Mouse (Mus musculus) E14TG2a.4 (cell line): ENCODE data around the gene Cryzl1.

Experiments used
- CTCF ChIP-seq: conservative IDR thresholded peaks from 2 replicates; pipeline ENCODE4 v1.5.1; 2014; ENCODE audit warnings: low read length
- NANOG ChIP-seq: IDR thresholded peaks from 2 replicates; pipeline ENCODE4 v1.6.1; 2014; ENCODE audit warnings: borderline replicate concordance, low read length, mixed read lengths

GRCm38 (mm10) chr16:91754957-91755356, 26.2 kb upstream of the Cryzl1 start:
- no peak for TF ChIP-seq CTCF
- TF ChIP-seq NANOG = no peak
